Mouse (Mus musculus) midbrain, embryonic 10.5 days (tissue): ENCODE measurements around the gene Eif2b4. TPM values are rescaled to one million over a fixed set of nuclear protein-coding genes. Genes with fewer than 3 reads are reported as not detected.

ENCODE experiments used
- DNase-seq: peaks from one replicate; pipeline ENCODE4 v3.0.0-alpha.2; 2017; ENCODE audit warnings: low spot score
- H3K27ac ChIP-seq: fragments of 300-500 bp; sonication (generic); replicated peaks from 2 replicates; pipeline ENCODE4 v1.5.1; 2016; ENCODE audit warnings: mild to moderate bottlenecking
- H3K27me3 ChIP-seq: fragments of 300-500 bp; sonication (generic); 2 replicates; pipeline ENCODE4 v1.6.1; 2016; ENCODE audit warnings: low read depth, mild to moderate bottlenecking; ENCODE audit not compliant: poor library complexity, severe bottlenecking
- H3K36me3 ChIP-seq: fragments of 300-500 bp; sonication (generic); 2 replicates; pipeline ENCODE4 v1.6.1; 2016; ENCODE audit warnings: mild to moderate bottlenecking, moderate library complexity
- H3K4me1 ChIP-seq: fragments of 300-500 bp; sonication (generic); 2 replicates; pipeline ENCODE4 v1.6.1; 2016
- H3K4me3 ChIP-seq: fragments of 300-500 bp; sonication (generic); 2 replicates; pipeline ENCODE4 v1.5.1; 2016; ENCODE audit warnings: mild to moderate bottlenecking, moderate library complexity
- H3K9me3 ChIP-seq: fragments of 300-500 bp; sonication (generic); replicated peaks from 2 replicates; pipeline ENCODE4 v1.6.1; 2016; ENCODE audit warnings: mild to moderate bottlenecking
- WGBS: fragments of 180-500 bp; shearing (Covaris S2); methylation state at CpG from one replicate; pipeline ENCODE4 v1.1.7; 2016; 5-methylcytosine and 5-hydroxymethylcytosine counted together
- polyA plus RNA-seq: library from polyadenylated mRNA; unstranded; fragments of >200 nt; fragmentation: Nextera tagmentation; extraction: Ambion mirVana; gene quantifications from 2 replicates; pipeline ENCODE4 v1.2.1, GENCODE M21; 2016

Gene Eif2b4
- polyA plus RNA-seq, 1 experiment from 2014 or later: 86.3 TPM

DNA sequence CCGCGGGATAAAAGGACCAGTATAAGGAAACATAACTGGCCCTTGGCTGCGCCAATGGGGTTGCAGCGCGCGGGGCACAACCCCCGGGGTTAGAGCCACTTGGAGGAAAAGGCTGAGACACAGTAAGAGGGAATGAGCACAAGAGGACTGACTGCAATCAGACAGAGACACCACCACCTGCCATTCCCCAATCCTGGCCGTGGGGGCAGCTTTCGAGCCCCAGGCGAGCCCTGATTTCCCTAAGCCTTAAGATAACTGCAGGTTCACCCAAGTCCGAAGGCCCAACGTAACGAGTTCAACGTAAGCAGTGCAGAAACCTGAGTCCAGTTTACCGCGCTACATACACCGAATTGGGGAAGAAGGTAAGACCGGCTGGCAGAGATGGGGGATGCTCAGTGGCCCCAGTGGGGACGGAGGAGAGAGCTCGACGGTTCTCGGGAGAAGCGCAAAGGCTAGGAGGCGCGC is 13.9 kb downstream of the Eif2b4 start:
- DNase-seq: no peak
- Histone ChIP-seq H3K27ac (peak overlapping the region; percentile 95), H3K4me3 (peak overlapping the region; percentile 97), H3K27me3 (no peaks in the 10 kb centered on the region), H3K4me1 (peaks cover 15% of the 10 kb centered on the region), H3K36me3 (peaks cover 30% of the 10 kb centered on the region), H3K9me3 (no peaks in the 10 kb centered on the region)
- WGBS: under 1% methylated on average over 25 of the region's 25 CpGs

DNA sequence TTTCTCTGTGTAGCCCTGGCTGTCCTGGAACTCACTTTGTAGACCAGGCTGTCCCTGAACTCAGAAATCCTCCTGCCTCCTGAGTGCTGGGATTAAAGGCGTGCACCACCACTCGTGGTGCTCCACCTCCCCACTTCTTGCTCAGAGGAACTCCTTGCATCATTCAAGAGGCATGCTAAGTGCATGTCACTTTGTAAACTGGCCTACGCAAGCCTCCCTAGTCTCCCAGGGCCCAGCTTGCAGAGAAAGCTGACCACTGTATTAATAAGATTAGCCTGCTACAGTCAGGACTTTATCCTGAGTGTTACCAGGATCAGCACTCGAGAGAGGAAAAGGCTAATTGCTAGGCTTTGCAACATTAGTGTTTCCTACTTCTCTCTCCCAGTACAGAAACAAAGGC is 24.6 kb downstream of the Eif2b4 start:
- Histone ChIP-seq H3K27ac (no peak overlapping the region), H3K36me3 (peaks cover 98% of the 10 kb centered on the region), H3K27me3 (no peaks in the 10 kb centered on the region), H3K9me3 (no peaks in the 10 kb centered on the region), H3K4me3 (no peak overlapping the region), H3K4me1 (no peaks in the 10 kb centered on the region)
- DNase-seq: no peak
- WGBS: 94% methylated on average over 4 of the region's 4 CpGs

DNA sequence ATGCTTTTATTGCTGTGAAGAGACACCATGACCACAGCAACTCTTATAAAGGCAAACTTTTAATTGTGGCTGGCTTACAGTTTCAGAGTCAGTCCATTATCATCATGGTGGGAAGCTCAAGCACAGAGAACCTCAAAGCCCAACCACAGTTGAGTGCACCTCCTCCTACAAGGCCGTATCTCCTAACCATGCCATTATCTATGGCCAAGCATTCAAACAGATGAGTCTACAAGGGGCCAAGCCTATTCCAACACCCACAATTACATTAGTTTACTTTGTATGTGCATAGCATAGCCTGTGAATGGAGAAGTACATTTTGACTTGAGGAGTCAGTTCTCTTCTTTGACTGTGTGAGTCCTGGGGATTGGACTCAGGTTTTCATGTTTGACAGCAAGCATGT is 28.4 kb downstream of the Eif2b4 start:
- Histone ChIP-seq H3K4me1 (no peaks in the 10 kb centered on the region), H3K36me3 (peaks cover 100% of the 10 kb centered on the region)
- 97% methylated on average over 1 of the region's 1 CpGs for WGBS

DNA sequence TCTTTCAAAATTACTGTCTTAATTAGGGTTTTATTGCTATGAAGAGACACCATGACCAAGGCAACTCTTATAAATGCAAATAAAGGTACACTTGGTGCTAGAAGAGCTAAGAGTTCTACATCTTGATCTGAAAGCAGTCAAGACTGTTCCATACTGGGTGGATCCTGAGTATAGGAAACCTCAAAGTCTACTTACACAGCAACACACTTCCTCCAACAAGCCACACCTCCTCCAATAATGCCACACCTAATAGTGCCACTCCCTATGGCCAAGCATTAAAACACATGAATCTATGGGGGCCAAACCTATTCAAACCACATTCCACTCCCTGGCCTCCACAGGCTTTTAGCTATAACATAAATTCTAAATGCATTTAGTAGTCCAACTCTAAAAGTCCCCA is 30.8 kb downstream of the Eif2b4 start:
- peaks cover 100% of the 10 kb centered on the region for H3K36me3 ChIP-seq
- H3K9me3 ChIP-seq: no peaks in the 10 kb centered on the region
- H3K27ac ChIP-seq: no peak overlapping the region
- H3K4me1 ChIP-seq: no peaks in the 10 kb centered on the region
- no peak overlapping the region for H3K4me3 ChIP-seq
- DNase-seq: no peak
- no peaks in the 10 kb centered on the region for H3K27me3 ChIP-seq

More for the DNA sequence above, 28.4 kb downstream of the Eif2b4 start:
- Histone ChIP-seq H3K27ac (no peak overlapping the region), H3K9me3 (no peaks in the 10 kb centered on the region), H3K27me3 (no peaks in the 10 kb centered on the region), H3K4me3 (no peak overlapping the region)
- DNase-seq: no peak

DNA sequence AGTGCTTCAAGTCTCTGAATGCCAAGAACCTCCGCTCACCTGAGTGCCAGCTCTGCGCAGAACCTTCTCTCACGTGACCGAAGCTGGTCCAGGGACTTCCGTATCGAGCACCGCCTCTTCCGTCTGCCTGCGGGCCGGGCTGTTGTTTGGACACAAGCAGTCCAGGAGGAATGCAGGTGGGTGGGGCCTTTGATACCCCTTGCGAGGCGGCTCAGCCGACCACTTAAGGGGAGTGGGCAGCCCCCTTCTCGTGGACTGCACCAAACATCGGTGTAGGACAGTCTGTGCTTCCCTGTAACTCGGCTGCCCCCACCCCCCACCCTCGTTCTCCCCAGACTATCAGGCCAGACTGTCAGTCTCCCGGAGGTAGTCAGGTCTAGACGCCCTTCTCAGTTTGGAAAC is 39.1 kb downstream of the Eif2b4 start, which contains the start of gene Mpv17:
Gene Mpv17, minus strand, starts transcription at position 100 of the 402 bp plus-strand sequence.
- H3K4me3 ChIP-seq: peak within 1 kb of the TSS; percentile 69
- peaks cover 55% of the 10 kb centered on the region for H3K36me3 ChIP-seq
- H3K27me3 ChIP-seq: no peaks in the 10 kb centered on the region
- H3K27ac ChIP-seq: peak within 1 kb of the TSS; percentile 85
- H3K4me1 ChIP-seq: peaks cover 18% of the 10 kb centered on the region
- peak; percentile 82 for DNase-seq
- H3K9me3 ChIP-seq: no peaks in the 10 kb centered on the region
- whole genome bisulfite sequencing: under 1% methylated on average over 19 of the region's 19 CpGs

GRCm38 (mm10) chr5:31153516-31154151 is 39.6 kb downstream of the Eif2b4 start:
- peak overlapping the region; percentile 69 for H3K4me3 ChIP-seq
- 38% methylated on average over 6 of the region's 6 CpGs for WGBS
- H3K9me3 ChIP-seq: no peaks in the 10 kb centered on the region
- DNase-seq: no peak
- H3K27me3 ChIP-seq: no peaks in the 10 kb centered on the region
- H3K36me3 ChIP-seq: peaks cover 53% of the 10 kb centered on the region
- H3K27ac ChIP-seq: peak overlapping the region; percentile 85
- H3K4me1 ChIP-seq: peaks cover 18% of the 10 kb centered on the region

GRCm38 (mm10) chr5:31151746-31152145 is 41.5 kb downstream of the Eif2b4 start:
- Histone ChIP-seq H3K4me1 (peaks cover 18% of the 10 kb centered on the region), H3K9me3 (no peaks in the 10 kb centered on the region), H3K36me3 (peaks cover 46% of the 10 kb centered on the region), H3K27me3 (no peaks in the 10 kb centered on the region), H3K4me3 (no peak overlapping the region), H3K27ac (no peak overlapping the region)
- DNase-seq: no peak
- WGBS: 93% methylated on average over 3 of the region's 3 CpGs

- Histone ChIP-seq H3K27ac (no peak overlapping the region), H3K27me3 (no peaks in the 10 kb centered on the region), H3K36me3 (peaks cover 48% of the 10 kb centered on the region), H3K4me1 (peaks cover 17% of the 10 kb centered on the region), H3K9me3 (no peaks in the 10 kb centered on the region), H3K4me3 (no peak overlapping the region)
- DNase-seq: no peak
- 97% methylated on average over 4 of the region's 4 CpGs for WGBS
Measured at GRCm38 (mm10) chr5:31149781-31150180, 43.4 kb downstream of the Eif2b4 start.

DNA sequence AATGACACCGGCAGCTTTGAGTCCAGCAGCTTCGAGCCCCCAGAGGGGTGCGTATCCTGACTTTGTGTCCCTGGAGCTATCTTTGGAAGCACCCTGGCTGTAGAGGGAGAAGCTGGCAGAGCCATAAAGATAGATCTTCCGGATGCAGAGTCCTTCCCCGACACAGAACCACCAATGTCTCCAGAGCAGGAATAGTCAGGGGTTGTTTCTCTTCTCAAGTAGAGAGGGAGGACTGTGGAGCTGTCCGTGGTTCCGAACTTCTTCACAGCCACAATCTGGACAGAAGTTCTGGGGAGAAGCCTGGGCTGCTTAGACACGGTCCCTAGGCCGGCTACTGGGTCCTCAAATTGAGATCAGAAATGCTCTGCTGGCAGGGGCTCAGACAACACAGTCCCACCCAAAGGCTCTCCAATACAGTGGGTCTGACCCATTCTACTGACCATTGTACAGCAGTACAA is 54.2 kb downstream of the Eif2b4 start:
- Histone ChIP-seq H3K9me3 (no peaks in the 10 kb centered on the region), H3K36me3 (peaks cover 17% of the 10 kb centered on the region), H3K27me3 (peaks cover 63% of the 10 kb centered on the region), H3K4me1 (peaks cover 28% of the 10 kb centered on the region), H3K4me3 (peak overlapping the region; percentile 49; the same call in 1 of the 2 replicates), H3K27ac (no peak overlapping the region)
- no peak for DNase-seq
- WGBS: 17% methylated on average over 9 of the region's 9 CpGs

- DNase-seq: peak; percentile 33
- WGBS: under 1% methylated on average over 52 of the region's 52 CpGs
Measured at GRCm38 (mm10) chr5:31138241-31138967, 54.8 kb downstream of the Eif2b4 start, which contains the start of gene Ucn. Gene Ucn, minus strand, starts transcription at chr5:31138829.

DNA sequence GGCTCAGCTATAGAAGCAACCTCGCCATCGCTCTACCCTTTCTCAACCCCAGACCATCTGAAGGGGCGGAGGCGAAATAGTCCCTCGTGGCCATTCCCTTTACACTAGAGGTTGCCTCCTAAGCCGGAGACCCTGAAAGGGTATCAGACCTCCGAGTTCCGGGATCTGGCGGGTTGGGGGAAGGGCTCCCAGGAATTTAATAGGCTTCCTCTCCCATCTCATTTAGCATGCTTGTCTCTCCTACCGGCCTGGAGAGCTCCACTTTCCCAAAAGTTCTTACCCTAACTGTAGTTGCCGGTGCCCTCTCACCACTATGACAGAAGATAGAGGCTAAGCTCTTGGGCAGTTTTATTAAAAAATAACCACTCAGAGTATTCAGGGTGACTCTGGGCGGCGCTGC is 55.6 kb downstream of the Eif2b4 start:
- H3K27ac ChIP-seq: no peak overlapping the region
- peak; percentile 29 for DNase-seq
- peak overlapping the region; percentile 49 for H3K4me3 ChIP-seq
- H3K36me3 ChIP-seq: peaks cover 10% of the 10 kb centered on the region
- H3K27me3 ChIP-seq: peaks cover 66% of the 10 kb centered on the region
- WGBS: 1% methylated on average over 13 of the region's 13 CpGs
- H3K9me3 ChIP-seq: no peaks in the 10 kb centered on the region
- peaks cover 28% of the 10 kb centered on the region for H3K4me1 ChIP-seq

More at GRCm38 (mm10) chr5:31138241-31138967, 54.8 kb downstream of the Eif2b4 start, which contains the start of gene Ucn:
- Histone ChIP-seq H3K4me1 (peaks cover 28% of the 10 kb centered on the region), H3K9me3 (no peaks in the 10 kb centered on the region), H3K36me3 (peaks cover 12% of the 10 kb centered on the region), H3K27me3 (peaks cover 66% of the 10 kb centered on the region), H3K27ac (no peak within 1 kb of the TSS), H3K4me3 (peak within 1 kb of the TSS; percentile 49)
